ENCODE assay signal across 27 mouse cellular contexts in genomic region chr5:136820911-136821310, GRCm38 (mm10).
DNase-seq lines count a peak whose midpoint lies in the region; ATAC-seq and TF ChIP-seq lines count a peak whose summit lies in the region.
"Had no signal": no experiment of that assay in that cellular context is flagged by ENCODE, and none has a peak within 500 bp of the region (broad histone marks: within the 10 kb centered on the region; RNA-seq: fewer than 3 reads in every experiment).

No protein-coding gene starts in this region.

- H3K9ac ChIP-seq in kidney, postnatal 0 days (ENCODE audit: low read depth, low read length), result no peak overlapping the region
- H3K9ac ChIP-seq in midbrain, postnatal 0 days (replicated peaks; ENCODE audit: low read length, poor library complexity, severe bottlenecking), result no peak overlapping the region
- H3K9ac ChIP-seq: embryonic facial prominence, embryonic 12.5 days; embryonic facial prominence, embryonic 15.5 days; forebrain, postnatal 0 days; hindbrain, embryonic 13.5 days had no signal

- no peaks in the 10 kb centered on the region for H3K27me3 ChIP-seq in kidney, postnatal 0 days (ENCODE audit: insufficient read depth, low read length)
- no peaks in the 10 kb centered on the region for H3K27me3 ChIP-seq in midbrain, postnatal 0 days (ENCODE audit: insufficient read depth, low read length)
- H3K27me3 ChIP-seq in midbrain, embryonic 10.5 days (ENCODE audit: low read depth, poor library complexity, severe bottlenecking), result no peaks in the 10 kb centered on the region
- H3K27me3 ChIP-seq: embryonic facial prominence, embryonic 12.5 days; embryonic facial prominence, embryonic 15.5 days; hindbrain, embryonic 13.5 days; Patski had no signal

- H3K4me3 ChIP-seq in kidney, postnatal 0 days (replicated peaks; ENCODE audit: low read depth, low read length), result no peak overlapping the region
- H3K4me3 ChIP-seq in midbrain, postnatal 0 days (ENCODE audit: low read depth, low read length), result no peak overlapping the region
- no peak overlapping the region for H3K4me3 ChIP-seq in midbrain, embryonic 10.5 days
- H3K4me3 ChIP-seq: embryonic facial prominence, embryonic 12.5 days; embryonic facial prominence, embryonic 15.5 days; gastrocnemius, adult 2 months; hindbrain, embryonic 13.5 days had no signal

- H3K9me3 ChIP-seq in kidney, postnatal 0 days (replicated peaks; ENCODE audit: low read length), result no peaks in the 10 kb centered on the region
- H3K9me3 ChIP-seq in midbrain, postnatal 0 days (ENCODE audit: low read length), result no peaks in the 10 kb centered on the region
- H3K9me3 ChIP-seq in midbrain, embryonic 10.5 days (replicated peaks), result no peaks in the 10 kb centered on the region; the same call in 1 of the 2 replicates
- H3K9me3 ChIP-seq: embryonic facial prominence, embryonic 12.5 days; embryonic facial prominence, embryonic 15.5 days; hindbrain, embryonic 13.5 days had no signal

- no peaks in the 10 kb centered on the region for H3K4me1 ChIP-seq in kidney, postnatal 0 days (replicated peaks; ENCODE audit: insufficient read depth, low read length)
- no peaks in the 10 kb centered on the region for H3K4me1 ChIP-seq in midbrain, postnatal 0 days (ENCODE audit: insufficient read depth, low read length)
- no peaks in the 10 kb centered on the region for H3K4me1 ChIP-seq in midbrain, embryonic 10.5 days
- H3K4me1 ChIP-seq: hindbrain, embryonic 13.5 days had no signal

- H3K4me2 ChIP-seq in kidney, postnatal 0 days (ENCODE audit: low read length), result no peak overlapping the region
- H3K4me2 ChIP-seq in midbrain, postnatal 0 days (ENCODE audit: low read depth, low read length, poor library complexity, severe bottlenecking), result no peak overlapping the region
- H3K4me2 ChIP-seq: embryonic facial prominence, embryonic 12.5 days; embryonic facial prominence, embryonic 15.5 days; heart, embryonic 11.5 days; hindbrain, embryonic 13.5 days had no signal

- no peak for DNase-seq in kidney, postnatal 0 days (ENCODE audit: low spot score)
- DNase-seq in kidney, adult 8-10 months, result no peak
- DNase-seq in midbrain, postnatal 0 days (ENCODE audit: low spot score), result no peak
- DNase-seq in midbrain, embryonic 10.5 days (ENCODE audit: low spot score), result no peak
- DNase-seq in R1 (ENCODE audit: low read depth, low spot score), result peak; percentile 75
- no peak for DNase-seq in embryo, embryonic 11 days
- DNase-seq in lung, postnatal 10 days, result no peak
- DNase-seq: adrenal gland, postnatal 10 days; adrenal gland, postnatal 36 days; cerebellum, adult 18-20 months; cerebellum, adult 9-10 months; cerebellum, postnatal 14 days; forebrain, postnatal 0 days; gastrocnemius, adult 2 months; gastrocnemius, postnatal 14 days; heart, adult 11 months had no signal

- WGBS in kidney, postnatal 0 days, result 92% methylated on average over 2 of the region's 2 CpGs
- 84% methylated on average over 2 of the region's 2 CpGs for WGBS in midbrain, postnatal 0 days
- 88% methylated on average over 2 of the region's 2 CpGs for WGBS in midbrain, embryonic 10.5 days

- TF ChIP-seq CTCF in kidney, postnatal 0 days (IDR thresholded peaks at IDR 0.05; ENCODE audit: low read depth), result peak; percentile 11; the same call in 1 of the 2 replicates
- TF ChIP-seq CTCF in midbrain, postnatal 0 days (IDR thresholded peaks at IDR 0.05), result peak; percentile 8; the same call in 1 of the 2 replicates

- ATAC-seq in kidney, postnatal 0 days (replicated peaks; ENCODE audit: low FRiP score, low read depth), result no peak
- ATAC-seq in midbrain, postnatal 0 days (ENCODE audit: low FRiP score), result no peak
- ATAC-seq: activated CD4-positive, CD25-positive, alpha-beta regulatory T cell, adult 4 months; CD4-positive, CD25-positive, alpha-beta regulatory T cell, adult 4 months; forebrain, embryonic 14.5 days; forebrain, postnatal 0 days; hindbrain, embryonic 16.5 days; inflammation-experienced regulatory T-cells, adult 6 months; Patski had no signal

- H3K27ac ChIP-seq in kidney, postnatal 0 days, result no peak overlapping the region
- no peak overlapping the region for H3K27ac ChIP-seq in midbrain, postnatal 0 days (ENCODE audit: low read depth, low read length)
- no peak overlapping the region for H3K27ac ChIP-seq in midbrain, embryonic 10.5 days (replicated peaks)
- H3K27ac ChIP-seq: embryonic facial prominence, embryonic 12.5 days; embryonic facial prominence, embryonic 15.5 days; gastrocnemius, adult 2 months; hindbrain, embryonic 13.5 days had no signal

- no peaks in the 10 kb centered on the region for H3K36me3 ChIP-seq in kidney, postnatal 0 days (ENCODE audit: insufficient read depth, low read length)
- no peaks in the 10 kb centered on the region for H3K36me3 ChIP-seq in midbrain, postnatal 0 days (ENCODE audit: insufficient read depth, low read length)
- H3K36me3 ChIP-seq in midbrain, embryonic 10.5 days, result no peaks in the 10 kb centered on the region
- H3K36me3 ChIP-seq: G1E; hindbrain, embryonic 13.5 days had no signal
